Mouse (Mus musculus): Measurements from ENCODE around the gene Antxr1.

The Antxr1 gene

DNA sequence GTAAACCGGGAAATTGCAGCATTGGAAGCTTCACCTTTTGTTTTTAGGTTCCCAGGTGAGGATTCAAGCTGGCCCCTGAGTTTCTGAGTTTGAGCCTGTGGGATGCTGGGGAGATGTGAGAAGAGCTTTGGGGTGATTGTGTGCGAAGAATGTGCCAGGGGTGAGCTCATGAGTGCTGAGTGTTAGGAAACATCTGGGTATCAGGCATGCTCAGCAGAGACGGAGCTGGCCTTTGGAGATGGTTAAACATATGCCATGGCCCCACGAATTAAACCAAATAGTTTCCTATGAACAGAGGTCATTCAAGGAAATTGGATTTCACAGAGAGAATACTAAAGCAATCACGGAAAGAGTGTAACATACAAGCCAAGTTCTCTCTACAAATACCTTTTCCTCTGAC is 193.4 kb downstream of the Antxr1 start:
- DNase-seq (ENCODE audit: low spot score in 2 of 2): no peak

DNA sequence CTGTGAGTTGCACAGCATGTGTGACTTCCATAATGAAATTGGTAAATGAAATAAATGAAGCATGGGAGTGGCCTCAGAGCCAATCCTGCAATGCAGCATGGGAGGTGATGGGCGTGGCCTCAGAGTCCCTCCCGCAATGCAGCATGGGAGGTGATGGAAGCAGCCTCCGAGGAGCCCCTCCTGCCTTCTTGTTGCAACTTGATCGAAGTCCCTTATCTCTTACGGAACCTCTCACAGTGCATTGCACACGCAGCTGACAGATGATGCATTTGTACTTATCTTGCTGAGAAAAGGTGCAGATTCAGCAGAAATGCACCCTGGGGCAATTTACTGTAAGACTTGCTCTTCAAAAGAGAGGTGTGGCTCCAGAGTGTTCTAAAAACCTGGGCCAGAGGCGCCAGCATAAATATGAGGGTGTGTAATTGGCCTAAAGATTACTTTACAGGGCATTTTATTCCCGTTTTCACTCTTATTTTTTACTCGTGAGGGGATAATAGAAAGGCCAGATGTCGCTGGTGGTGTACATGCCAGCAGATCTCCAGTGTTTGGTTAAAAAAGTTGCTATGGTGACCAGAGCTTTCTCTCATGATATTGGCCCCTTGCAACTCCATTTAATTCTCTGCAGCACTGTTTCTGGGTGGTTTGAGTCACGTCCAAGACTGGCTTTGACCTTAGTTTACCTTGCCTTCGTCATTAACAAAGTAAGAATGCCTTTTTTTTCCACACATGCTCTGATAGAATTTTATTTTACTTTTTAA is 195.6 kb downstream of the Antxr1 start:
- DNase-seq (ENCODE audit: low spot score in 2 of 2): no peak

DNA sequence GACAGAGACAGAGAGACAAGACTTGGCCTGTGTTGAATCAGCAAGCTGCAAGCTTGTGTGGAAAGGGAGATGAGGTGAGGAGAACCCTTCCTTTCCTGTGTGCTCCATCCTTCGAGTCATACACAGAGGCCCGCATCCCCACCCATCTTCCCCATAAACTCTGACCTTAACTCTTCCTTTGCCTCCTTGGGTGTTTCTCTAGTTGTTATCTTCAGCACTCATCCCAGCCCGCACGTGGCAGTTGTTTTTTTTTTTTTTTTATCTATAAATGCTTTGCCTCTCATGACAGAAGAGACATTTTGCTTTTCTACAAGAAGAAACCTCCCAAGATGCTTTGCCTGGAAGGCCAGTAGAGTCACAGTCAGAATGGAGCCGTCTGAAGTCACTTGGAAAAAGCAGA is 197.1 kb downstream of the Antxr1 start:
- no peak for DNase-seq (ENCODE audit: low spot score in 2 of 2)

DNA sequence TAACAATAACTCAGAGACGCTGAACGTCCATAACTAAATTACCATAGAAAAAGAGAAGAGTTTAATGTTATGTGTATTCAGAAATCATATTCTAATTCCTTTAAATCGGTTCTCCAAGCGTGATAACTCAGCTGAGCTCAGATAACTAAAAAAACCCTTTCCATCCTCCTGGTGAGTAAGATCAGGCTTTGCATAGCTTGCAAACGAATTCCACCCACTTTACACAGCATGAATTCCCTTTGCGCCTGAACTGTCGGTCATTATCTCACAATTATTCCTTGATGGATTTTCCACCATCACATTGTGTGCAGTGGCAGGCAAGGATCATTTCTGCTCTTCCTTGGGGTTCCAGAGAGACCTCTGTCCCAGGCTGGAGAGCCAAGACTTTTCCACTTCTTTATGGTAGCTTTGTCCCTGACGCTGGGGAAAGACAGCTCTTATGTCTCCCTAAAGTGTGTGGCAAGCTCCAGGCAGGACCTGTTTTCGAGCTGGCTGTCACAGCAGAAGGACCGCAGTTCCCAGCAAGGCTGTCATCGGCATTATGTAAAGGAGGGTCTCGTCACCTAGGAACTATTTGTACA is 201.6 kb downstream of the Antxr1 start:
- DNase-seq (ENCODE audit: low spot score in 2 of 2): no peak

DNA sequence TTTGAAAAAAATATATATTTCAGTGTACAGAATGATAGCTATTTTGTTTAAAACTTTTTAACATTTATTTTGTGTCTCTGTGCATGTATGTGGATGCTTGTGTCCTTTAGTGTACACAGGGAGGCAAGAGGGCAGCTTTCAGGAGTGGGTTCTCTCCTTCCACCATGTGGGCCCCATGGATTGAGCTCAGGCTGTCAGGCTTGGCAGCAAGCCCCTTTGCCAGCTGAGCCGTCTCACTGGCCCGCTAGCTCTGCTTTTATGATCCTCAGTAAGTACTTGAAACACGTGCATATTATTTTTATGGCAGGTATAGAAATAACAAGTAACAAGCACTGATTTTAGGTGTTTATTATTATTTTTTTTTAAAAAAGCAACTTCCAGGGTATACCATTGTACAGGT is 202.1 kb downstream of the Antxr1 start:
- DNase-seq (ENCODE audit: low spot score in 2 of 2): no peak

DNA sequence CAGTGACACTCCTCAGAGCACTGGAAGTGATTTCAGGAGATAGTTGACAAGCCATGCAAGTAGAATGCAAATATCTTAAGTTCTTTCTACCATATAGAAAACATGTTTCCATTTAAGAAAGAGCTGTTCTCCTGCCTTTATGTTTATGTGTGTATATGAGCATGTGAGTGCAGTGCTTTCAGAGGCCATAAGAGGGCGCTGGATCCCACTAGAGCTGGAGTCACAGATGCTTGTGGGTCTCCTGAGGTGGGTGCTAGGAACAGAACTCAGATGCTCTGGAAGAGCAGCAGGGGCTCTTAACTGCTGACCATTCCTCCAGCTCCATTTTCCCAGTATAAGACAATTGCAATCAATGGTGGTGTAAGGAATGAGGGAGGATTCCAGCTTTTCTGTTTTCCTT is 204.5 kb downstream of the Antxr1 start:
- DNase-seq (ENCODE audit: low spot score in 2 of 2): no peak

DNA sequence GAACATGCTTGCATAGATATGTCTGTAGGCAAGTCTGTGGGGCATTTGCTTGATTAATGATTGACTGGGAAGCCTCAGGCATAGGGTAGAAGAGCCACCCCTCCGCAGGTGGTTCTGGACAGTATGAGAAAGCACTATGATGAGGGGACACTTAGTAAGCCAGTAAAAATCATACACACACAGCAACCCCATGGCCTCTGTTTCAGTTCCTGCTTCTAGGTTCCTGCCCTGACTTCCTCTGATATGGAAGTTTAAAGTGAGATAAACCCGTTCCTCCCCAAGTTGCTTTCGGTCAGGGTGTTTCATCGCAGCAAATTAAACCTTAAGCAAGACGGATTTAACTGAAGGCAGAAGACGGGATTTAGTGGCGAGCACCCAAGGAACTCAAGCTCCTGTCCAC is 205.0 kb downstream of the Antxr1 start:
- DNase-seq (ENCODE audit: low spot score in 2 of 2): no peak

DNA sequence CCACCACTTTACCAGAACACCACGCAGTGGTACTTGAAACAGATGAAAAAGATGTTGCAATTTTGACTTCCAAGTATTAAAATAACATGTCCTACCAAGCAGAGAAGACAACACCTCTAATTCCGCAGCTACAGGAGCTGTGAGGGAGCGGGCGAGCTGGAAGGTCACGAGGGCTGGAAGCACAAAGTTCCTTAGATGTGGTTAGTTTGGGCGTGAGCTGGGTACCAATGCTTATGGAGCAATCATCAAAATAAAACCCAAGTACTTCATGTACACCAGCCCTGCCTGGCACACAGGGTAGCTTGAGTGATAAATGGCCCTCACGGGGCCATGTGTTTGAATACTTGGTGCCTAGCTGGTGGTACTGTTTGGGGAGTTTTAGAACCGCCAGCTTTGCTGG is 205.8 kb downstream of the Antxr1 start:
- peak in 1 of 2 experiments; percentile 28 for DNase-seq (ENCODE audit: low spot score in 2 of 2)

DNA sequence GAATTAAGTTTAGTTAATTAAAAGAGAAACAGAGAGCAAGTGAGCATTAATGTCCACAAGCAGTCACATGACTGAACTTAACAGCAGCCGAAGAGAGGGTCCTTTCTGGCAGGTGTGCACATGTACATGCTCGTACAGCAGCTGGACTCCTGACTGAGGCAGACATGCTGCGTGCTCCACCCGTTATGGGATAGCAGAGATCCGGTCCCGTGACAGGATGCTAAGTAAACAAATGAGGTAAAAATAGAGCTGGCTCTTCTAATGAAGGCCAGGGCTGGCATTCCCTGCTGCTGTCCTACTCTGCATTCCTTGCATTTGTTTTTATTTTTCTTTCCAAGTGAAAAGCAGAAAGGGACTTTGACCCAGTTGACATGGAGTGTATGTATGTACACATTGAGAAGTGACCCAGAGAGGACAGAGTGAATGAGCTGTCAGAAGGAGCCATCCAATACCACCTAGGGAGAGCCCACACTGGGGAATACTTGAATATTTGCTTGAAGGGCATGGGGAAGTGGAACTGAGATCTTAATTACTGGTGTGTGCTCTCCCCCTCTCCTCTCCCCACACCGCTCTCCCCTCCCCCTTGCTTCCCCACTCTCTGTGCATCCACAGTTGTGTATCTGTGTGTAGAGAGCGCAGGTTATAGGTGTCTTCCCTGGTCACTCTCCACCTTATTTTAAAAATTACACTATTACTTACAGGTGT is 208.4 kb downstream of the Antxr1 start:
- no peak for DNase-seq (ENCODE audit: low spot score in 2 of 2)

DNA sequence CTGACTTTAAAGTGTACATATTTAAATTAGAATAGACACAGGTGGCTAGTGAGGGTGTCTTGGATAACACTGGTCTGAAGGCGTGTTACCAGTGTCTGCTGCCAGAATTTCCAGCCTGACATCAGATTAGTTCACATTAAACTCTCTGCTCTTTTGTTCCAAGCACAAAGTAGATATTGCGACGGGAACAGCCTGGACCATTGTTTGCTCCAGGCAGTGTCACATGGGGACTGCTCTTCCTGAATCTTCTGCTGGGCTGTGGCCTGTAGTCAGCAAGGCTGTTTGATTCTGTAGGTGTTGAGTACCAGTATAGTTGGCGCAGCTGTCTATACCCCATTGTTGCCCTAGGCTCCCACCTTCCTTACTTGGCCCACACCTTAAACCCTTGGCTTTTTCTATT is 211.6 kb downstream of the Antxr1 start:
- DNase-seq (ENCODE audit: low spot score in 2 of 2): no peak

DNA sequence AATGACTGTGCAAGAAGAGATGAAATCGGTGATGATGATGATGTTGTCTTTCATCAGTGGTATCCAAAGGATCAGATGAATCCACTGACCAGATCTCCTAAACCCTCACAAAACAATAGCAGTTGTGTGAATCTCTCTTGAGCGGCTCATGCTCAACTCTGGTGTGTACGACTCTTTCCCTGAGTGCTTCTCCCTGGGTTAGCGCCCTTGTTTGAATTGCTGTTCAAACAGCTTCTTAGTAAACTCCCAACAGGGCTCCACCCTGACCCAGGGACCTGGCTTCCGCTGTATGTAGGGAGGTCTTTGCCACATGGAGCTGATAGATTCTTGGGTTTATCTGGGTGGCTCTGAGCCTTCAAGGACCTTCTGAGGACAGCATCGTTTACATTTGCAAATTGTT is 212.2 kb downstream of the Antxr1 start:
- DNase-seq (ENCODE audit: low spot score in 2 of 2): no peak

DNA sequence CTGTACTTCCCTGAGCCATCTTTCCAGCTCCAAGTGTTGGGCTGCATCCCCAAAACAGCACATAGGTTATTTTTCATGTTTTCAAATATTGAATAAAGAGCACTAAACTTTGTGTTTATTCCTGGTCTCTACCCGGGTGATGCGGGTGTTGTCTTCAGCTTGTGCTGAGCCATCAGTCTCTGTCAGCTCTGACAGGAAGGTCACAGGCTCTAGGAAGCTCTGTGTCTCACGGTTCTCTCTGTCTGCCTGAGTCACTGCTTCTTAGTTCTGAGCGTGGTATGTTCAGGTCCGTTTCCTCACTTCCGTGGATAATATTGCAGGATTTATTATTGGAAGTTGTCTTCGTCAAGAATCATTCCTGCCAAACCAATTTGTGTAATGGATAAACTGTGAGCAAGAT is 213.7 kb downstream of the Antxr1 start:
- DNase-seq (ENCODE audit: low spot score in 2 of 2): no peak

DNA sequence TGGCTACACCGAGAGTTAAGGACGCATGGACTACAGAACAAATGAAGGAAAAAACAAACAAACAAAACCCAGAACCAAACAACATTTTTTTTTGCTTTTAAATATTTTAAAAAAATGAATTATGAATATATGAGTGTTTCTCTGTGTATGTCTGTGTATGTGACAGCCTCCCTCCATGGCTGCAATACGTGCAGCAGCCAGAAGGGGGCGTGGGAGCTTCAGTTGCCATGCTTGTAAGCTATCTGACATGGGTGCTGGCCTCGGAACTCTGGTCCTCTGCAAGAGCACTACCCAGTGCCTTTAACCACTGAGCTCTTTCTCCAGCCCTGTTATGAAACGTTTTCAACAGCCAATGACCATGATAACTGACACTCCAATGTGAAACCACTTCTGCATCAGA is 215.0 kb downstream of the Antxr1 start:
- no peak for DNase-seq (ENCODE audit: low spot score in 2 of 2)

DNA sequence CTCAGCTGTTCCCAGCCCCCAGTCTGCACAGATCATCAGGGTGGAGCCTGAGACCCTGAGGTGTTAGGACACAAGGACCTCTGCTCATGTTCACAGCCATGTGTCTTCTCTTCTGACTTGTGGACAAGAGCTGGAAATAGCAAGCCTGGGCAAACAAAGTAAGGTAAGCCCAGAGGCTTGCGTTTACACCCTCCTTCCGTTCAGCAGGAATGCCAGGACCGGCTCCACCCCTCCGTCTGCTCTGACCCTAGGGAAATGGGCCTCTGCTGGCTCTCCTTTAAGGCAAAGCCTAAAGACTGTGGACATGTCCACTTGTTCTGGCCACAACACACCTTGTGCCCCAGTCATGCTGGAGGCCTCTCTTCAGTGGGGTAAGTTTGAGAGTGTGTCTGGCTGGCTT is 215.6 kb downstream of the Antxr1 start:
- no peak for DNase-seq (ENCODE audit: low spot score in 2 of 2)

DNA sequence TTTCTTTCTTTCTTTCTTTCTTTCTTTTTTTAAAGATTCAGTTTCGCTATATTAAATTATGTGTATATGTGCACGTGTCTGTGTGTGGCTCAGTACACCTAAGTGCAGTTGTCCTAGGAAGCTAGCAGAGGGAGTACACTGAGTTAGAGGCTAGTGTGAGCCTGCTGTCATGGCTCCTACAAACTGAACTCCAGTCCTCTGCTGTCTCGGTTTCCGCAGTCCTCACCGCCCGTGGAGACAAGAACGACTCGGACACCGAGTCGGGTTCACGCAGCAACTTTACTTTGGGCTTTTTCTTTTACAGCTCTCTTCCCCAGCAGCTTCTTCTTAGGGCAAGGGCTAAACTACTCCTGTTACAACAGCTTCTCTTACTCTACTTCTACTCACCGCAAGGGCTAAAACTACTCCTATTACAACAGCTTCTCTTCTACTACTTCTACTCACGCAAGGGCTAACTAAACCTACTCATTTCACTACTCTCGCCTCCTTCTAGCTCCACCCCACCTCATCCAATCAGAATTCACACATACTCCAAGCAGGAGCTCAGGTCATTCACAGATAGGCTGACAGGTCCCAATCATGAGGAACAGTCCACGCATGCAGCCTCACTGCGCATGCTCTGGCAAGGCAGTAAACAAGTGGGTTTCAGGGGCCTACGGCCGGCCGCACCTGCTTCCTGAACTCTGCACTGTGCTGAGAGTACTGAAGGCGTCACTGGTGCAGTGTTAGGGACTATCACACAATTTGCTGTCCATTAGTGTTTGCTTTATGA is 216.4 kb downstream of the Antxr1 start:
- DNase-seq (ENCODE audit: low spot score in 2 of 2): no peak

DNA sequence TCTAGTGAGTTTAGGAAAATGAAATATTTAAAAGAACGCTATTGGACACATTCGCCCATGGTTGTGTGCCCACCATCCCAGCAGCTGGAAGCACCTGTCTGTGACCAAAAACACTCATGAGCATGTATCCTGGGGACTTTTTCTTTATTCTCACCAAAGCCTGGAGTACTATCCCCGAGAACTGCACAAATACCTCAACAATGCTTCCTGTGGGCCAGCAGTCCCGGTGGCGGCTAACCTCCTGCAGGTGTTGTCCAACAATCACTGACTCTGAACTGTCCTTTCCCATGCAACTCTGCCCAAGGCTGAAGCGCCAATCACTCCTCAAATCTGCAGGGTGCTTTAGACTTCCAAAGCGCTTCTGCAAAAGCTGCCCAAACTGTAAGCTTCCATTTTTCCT is 219.0 kb downstream of the Antxr1 start:
- DNase-seq (ENCODE audit: low spot score in 2 of 2): no peak

DNA sequence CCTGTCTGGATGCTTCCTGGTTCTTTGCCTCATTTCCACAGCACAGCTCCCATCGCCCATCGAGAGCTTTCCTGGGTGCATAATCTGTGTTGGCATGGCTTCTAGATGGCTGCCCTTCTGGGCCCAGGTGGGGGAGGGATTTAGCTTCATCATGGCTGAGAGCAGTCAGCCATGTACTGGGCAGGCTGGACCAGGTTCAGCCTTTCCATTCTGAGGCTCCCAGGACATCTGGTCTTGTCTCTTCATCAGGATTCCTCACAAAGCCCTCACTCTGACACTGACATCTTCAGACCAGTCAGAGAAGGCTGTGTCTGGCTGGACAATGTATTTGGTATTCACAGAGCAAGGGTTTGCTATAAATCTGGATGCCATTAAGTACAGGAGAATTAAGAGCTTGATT is 219.6 kb downstream of the Antxr1 start:
- no peak for DNase-seq (ENCODE audit: low spot score in 2 of 2)

DNA sequence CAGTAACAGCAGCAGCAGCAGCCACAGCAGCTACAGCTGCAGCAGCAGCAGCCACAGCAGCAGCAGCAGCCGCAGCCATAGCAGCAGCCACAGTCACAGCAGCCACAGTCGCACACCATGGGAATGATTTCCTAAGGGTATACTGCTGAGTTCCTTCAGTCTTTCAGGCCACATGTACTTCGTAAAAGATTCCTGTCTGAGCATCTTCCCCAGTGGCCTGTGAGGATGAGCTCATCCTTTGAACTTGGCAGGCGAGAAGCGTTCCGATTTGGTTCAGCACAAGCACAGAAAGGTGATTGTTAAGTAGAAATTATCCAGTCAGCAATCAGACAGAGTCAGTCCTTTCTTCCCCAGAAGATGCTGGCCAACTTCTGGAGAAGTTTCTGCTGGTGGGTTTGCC is 223.5 kb downstream of the Antxr1 start:
- DNase-seq (ENCODE audit: low spot score in 2 of 2): peak in 1 of 2 experiments; percentile 23

DNA sequence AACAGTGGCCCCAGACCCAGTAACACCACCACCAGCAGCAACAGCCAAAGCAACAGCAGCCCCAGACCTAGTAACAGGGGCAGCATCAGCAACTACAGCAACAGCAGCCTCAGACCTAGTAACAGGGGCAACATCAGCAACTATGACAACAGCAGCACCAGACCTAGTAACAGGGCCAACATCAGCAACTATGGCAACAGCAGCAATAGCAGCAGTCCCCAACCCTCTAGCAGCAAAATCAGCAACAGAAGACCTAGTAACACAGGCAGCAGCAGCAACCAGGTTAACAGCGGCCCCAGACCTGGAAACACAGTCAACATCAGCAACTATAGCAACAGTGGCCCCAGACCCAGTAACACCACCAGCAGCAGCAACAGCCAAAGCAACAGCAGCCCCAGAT is 224.1 kb downstream of the Antxr1 start:
- no peak for DNase-seq (ENCODE audit: low spot score in 2 of 2)

DNA sequence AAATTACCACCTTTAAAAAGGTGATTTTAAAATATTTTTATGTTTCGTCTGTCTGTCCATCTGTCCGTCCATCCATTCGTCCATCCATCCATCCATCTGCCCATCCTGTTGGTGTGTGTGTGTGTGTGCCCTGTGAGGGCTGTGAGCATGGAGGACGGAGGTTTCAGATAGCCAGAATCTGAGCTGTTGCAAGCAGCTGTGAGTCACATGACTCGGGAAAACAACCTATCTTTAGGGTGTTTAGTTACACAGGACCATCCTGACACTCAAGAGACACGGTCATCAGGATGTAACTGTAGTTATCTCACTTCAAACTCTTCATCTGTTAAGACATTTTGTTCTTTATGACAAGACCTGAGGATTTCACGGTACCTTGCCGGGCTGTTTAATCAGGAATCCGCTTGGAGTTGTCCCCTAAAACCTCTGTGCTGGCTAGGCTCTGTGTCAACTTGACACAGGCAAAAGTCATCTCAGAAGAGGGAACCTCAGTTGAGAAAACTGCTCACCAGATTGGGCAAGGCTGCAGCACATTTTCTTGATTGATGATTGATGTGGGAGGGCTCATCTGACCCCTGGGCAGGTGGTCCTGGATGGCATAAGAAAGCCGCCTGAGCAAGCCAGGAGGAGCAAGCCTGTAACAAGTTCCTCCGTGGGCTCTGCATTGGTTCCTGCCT is 231.4 kb downstream of the Antxr1 start, which contains the start of gene D6Ertd527e:
TSS of gene D6Ertd527e (plus strand) at position 624 of the 674 bp plus-strand sequence.
- DNase-seq (ENCODE audit: low spot score in 2 of 2): no peak

DNA sequence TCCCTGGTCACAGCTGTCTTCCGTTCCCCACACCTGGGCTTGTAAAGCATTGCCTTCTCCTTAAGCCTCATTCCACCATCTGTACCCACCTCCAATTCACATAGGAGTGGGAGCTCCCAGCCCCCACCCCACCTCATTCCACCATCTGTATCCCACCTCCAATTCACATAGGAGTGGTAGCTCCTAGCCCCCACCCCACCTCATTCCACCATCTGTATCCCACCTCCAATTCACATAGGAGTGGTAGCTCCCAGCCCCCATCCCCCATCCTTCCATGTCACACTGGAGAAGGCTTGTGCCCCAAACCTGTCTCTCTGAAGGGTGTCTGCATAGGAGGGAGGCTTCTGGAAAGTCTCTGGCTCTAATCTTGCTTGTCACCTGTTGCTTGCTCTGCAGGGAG is 232.3 kb downstream of the Antxr1 start:
- DNase-seq (ENCODE audit: low spot score in 2 of 2): no peak

DNA sequence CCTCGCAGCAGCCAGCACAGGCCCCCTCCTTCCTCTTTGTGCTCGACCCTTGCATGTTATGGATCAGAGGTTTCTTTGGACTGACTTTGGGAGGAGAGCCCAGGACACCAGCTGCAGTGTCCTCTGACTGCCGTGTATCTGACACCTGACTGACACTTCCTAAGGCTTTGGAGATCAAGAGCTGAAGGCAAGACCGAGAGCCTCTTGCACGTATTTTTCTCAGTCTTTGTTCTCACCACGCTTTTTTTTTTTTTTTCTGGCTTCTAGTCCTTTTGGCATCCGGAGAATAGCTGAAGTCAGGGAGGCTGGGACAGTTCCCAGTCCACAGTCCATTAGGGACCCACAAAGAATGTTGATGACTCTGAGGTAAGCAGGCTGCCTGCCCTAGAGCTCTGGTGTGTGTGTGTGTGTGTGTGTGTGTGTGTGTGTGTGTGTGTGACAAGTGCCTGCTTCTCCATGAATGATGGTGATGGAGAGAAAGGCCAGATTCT is 233.2 kb downstream of the Antxr1 start:
- peak in 1 of 2 experiments; percentile 42 for DNase-seq (ENCODE audit: low spot score in 2 of 2)
